Mouse (Mus musculus): ENCODE data around the gene Sema4d. TPM values are rescaled to one million over a fixed set of nuclear protein-coding genes. Genes with fewer than 3 reads are reported as not detected.

Sema4d gene
- total and polyA plus RNA-seq, 3 experiments: 6.9 to 20.3 TPM; not detected in 1

DNA sequence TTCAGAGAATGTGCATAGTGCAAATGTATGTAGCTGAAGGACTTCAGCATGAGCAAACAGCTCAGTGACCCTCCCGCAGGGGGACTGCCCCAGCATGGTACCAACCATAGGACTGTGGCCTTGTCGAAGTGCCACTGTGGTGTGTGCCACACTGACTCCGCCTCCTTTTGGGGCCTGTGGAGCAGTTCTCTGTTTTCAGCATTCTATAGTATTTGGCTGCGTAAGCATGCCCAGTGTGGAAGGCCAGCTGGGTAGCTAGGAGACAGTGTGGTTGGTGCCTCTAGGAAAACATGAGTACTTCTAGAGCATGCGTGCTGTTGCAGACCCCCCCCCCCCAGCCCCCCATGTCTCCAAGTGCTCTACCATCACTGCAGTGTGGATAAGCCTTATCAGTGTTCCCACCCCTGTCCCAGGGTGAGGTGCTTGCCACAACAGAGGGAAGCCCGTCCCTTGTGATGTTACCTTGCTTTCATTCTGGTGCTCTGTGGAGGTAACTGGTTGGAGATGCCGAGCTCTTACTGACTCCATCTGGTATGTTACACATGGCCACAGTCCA is 115.8 kb downstream of the Sema4d start (continued):
- no peak for TF ChIP-seq POLR2A (IDR thresholded peaks at IDR 0.05; ENCODE audit: control insufficient read depth in 1 of 2, insufficient read depth in 1 of 2, low read depth in 1 of 2, low read length in 2 of 2, poor library complexity in 1 of 2)
- no peak for TF ChIP-seq RAD21 (IDR thresholded peaks at IDR 0.05; ENCODE audit: low read depth, low read length)
- TF ChIP-seq GABPA (IDR thresholded peaks at IDR 0.05; ENCODE audit: low read depth, low read length): no peak
- no peak for TF ChIP-seq BHLHE40 (IDR thresholded peaks at IDR 0.05; ENCODE audit: borderline replicate concordance, low read depth, low read length)
- TF ChIP-seq SMC3 (IDR thresholded peaks at IDR 0.05; ENCODE audit: low read depth, low read length): 0 out of 2 replicates have a peak, but pooled peaks have one; percentile 12
- TF ChIP-seq TBP (IDR thresholded peaks at IDR 0.05; ENCODE audit: low read depth, low read length): no peak
- TF ChIP-seq KAT2A (conservative IDR thresholded peaks at IDR 0.05; ENCODE audit: low read depth, low read length): no peak
- no peak for TF ChIP-seq CTCF (IDR thresholded peaks at IDR 0.05 in 2 of 3, conservative IDR thresholded peaks at IDR 0.05 in 1 of 3; ENCODE audit: control insufficient read depth in 1 of 3, insufficient read depth in 1 of 3, low read depth in 2 of 3, low read length in 3 of 3, poor library complexity in 1 of 3, severe bottlenecking in 1 of 3)
- peak; percentile 59; the same call in 1 of the 2 replicates for TF ChIP-seq MAFK (IDR thresholded peaks at IDR 0.05; ENCODE audit: borderline replicate concordance, low read depth, low read length)
- peak; percentile 88 for TF ChIP-seq TCF12 (IDR thresholded peaks at IDR 0.05; ENCODE audit: low read depth, low read length)
- no peak for TF ChIP-seq CHD1 (IDR thresholded peaks at IDR 0.05; ENCODE audit: low read depth, low read length)
- TF ChIP-seq NELFE (IDR thresholded peaks at IDR 0.05; ENCODE audit: low read depth, low read length): no peak
- TF ChIP-seq ZNF384 (IDR thresholded peaks at IDR 0.05; ENCODE audit: low read depth, low read length): no peak
- no peak for TF ChIP-seq POLR2AphosphoS5 (IDR thresholded peaks at IDR 0.05; ENCODE audit: borderline replicate concordance, low read depth, low read length)
- TF ChIP-seq MAX (IDR thresholded peaks at IDR 0.05; ENCODE audit: low read length): no peak; the same call in 1 of the 2 replicates
- no peak; the same call in none of the 2 replicates for TF ChIP-seq SIN3A (IDR thresholded peaks at IDR 0.05; ENCODE audit: low read length)
- no peak for TF ChIP-seq USF2 (IDR thresholded peaks at IDR 0.05; ENCODE audit: borderline replicate concordance in 1 of 2, insufficient read depth in 1 of 2, low read depth in 1 of 2, low read length in 2 of 2)
- no peak for TF ChIP-seq E2F4 (IDR thresholded peaks at IDR 0.05; ENCODE audit: borderline replicate concordance, low read depth, low read length)
- no peak for TF ChIP-seq UBTF (IDR thresholded peaks at IDR 0.05; ENCODE audit: borderline replicate concordance, insufficient read depth, low read depth, low read length)
- TF ChIP-seq ZKSCAN1 (IDR thresholded peaks at IDR 0.05; ENCODE audit: low read depth, low read length): no peak
- TF ChIP-seq JUND (IDR thresholded peaks at IDR 0.05; ENCODE audit: low read depth, low read length): no peak
- TF ChIP-seq CHD2 (IDR thresholded peaks at IDR 0.05; ENCODE audit: low read length): no peak
- no peak for TF ChIP-seq MYB (IDR thresholded peaks at IDR 0.05; ENCODE audit: low read depth, low read length)
- peak; percentile 75 for TF ChIP-seq ETS1 (IDR thresholded peaks at IDR 0.05; ENCODE audit: low read depth, low read length)

DNA sequence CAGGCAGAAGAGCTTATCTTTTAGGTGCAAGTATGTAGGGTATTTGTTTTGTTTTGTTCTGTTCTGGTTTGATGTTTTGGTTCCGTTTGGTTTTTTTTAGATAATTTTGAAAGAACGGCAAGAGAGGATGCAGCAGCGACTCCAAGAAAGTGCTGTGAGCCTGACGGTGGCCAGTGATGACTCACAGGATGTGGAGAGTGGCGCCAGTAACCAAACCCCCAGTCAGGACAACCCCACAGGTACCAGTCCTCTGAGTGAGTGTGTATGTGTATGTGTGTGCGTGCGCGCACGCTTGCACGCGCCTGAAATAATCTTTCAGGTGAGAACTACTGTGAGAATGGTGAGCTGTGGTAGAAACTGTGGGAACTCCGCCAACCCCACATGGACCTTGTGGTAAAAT is 116.5 kb downstream of the Sema4d start:
- no peaks in the 10 kb centered on the region for H3K79me2 ChIP-seq (ENCODE audit: control insufficient read depth, insufficient read depth, low read length, poor library complexity)
- H3K9ac ChIP-seq (ENCODE audit: control insufficient read depth, low read depth, low read length, poor library complexity, severe bottlenecking): no peak overlapping the region
- no peaks in the 10 kb centered on the region for H3K27me3 ChIP-seq (ENCODE audit: control insufficient read depth in 1 of 2, insufficient read depth in 2 of 2, low read length in 2 of 2)
- H3K4me1 ChIP-seq (ENCODE audit: control insufficient read depth in 1 of 2, insufficient read depth in 2 of 2, low read length in 2 of 2): peaks cover 11 to 25% of the 10 kb centered on the region in 2 experiments
- H3K4me3 ChIP-seq (ENCODE audit: control insufficient read depth in 1 of 2, insufficient read depth in 1 of 2, low read depth in 2 of 2, low read length in 2 of 2): no peak overlapping the region
- DNase-seq (ENCODE audit: low read depth, low spot score): peak; percentile 65
- no peaks in the 10 kb centered on the region for H3K9me3 ChIP-seq (replicated peaks; ENCODE audit: insufficient read depth, low read length)
- peak overlapping the region; percentile 44 for H3K27ac ChIP-seq (ENCODE audit: control insufficient read depth, low read depth, low read length)
- no peak for TF ChIP-seq UBTF (IDR thresholded peaks at IDR 0.05; ENCODE audit: borderline replicate concordance, insufficient read depth, low read depth, low read length)
- 0 out of 2 replicates have a peak, but pooled peaks have one; percentile 7 for TF ChIP-seq MYC (IDR thresholded peaks at IDR 0.05; ENCODE audit: low read depth, low read length)
- TF ChIP-seq NELFE (IDR thresholded peaks at IDR 0.05; ENCODE audit: low read depth, low read length): no peak
- peak; percentile 34 for TF ChIP-seq TAL1 (IDR thresholded peaks at IDR 0.05; ENCODE audit: low read length)
- peak; percentile 24; the same call in 1 of the 2 replicates for TF ChIP-seq GATA1 (IDR thresholded peaks at IDR 0.05; ENCODE audit: low read depth, low read length)
- TF ChIP-seq EP300 (IDR thresholded peaks at IDR 0.05; ENCODE audit: low read depth in 1 of 2, low read length in 2 of 2): peak in 1 of 2 experiments; percentile 28; a peak in 2 of 4 replicates
- peaks cover 26 to 27% of the 10 kb centered on the region in 2 experiments for H3K36me3 ChIP-seq (ENCODE audit: control insufficient read depth in 1 of 2, insufficient read depth in 2 of 2, low read length in 2 of 2)
